Mouse (Mus musculus) lung, postnatal 0 days (tissue): ENCODE data around the gene Hist1h1e. TPM values are rescaled to one million over a fixed set of nuclear protein-coding genes. Genes with fewer than 3 reads are reported as not detected.
"Not testable (repeated sequence)": the region's sequence is repeated elsewhere in the genome, so short reads cannot be mapped to it uniquely, and the experiment has no call there.

Source experiments
- ATAC-seq: fragments of 200-750 bp; cut with Nextera tagmentation; 2 replicates; pipeline ENCODE4 v1.8.0; 2017; ENCODE audit warnings: moderate library complexity
- DNase-seq: peaks from one replicate; pipeline ENCODE4 v3.0.0-alpha.2; 2016; ENCODE audit warnings: low spot score
- H3K27ac ChIP-seq: fragments of 300-500 bp; sonication (generic); 2 replicates; pipeline ENCODE4 v1.5.1; 2014; ENCODE audit warnings: antibody characterized with exemption, mild to moderate bottlenecking, low read length, mixed read lengths
- H3K27me3 ChIP-seq: fragments of 300-500 bp; sonication (generic); replicated peaks from 2 replicates; pipeline ENCODE4 v1.6.1; 2014; ENCODE audit warnings: low read length, mixed read lengths; ENCODE audit not compliant: insufficient read depth
- H3K36me3 ChIP-seq: fragments of 300-500 bp; sonication (generic); 2 replicates; pipeline ENCODE4 v1.6.1; 2014; ENCODE audit warnings: low read length, mixed read lengths; ENCODE audit not compliant: insufficient read depth
- H3K4me1 ChIP-seq: fragments of 300-500 bp; sonication (generic); 2 replicates; pipeline ENCODE4 v1.6.1; 2014; ENCODE audit warnings: antibody characterized with exemption, low read depth, low read length, mixed read lengths; ENCODE audit not compliant: insufficient read depth
- H3K4me2 ChIP-seq: fragments of 300-500 bp; sonication (generic); replicated peaks from 2 replicates; pipeline ENCODE4 v1.6.1; 2014; ENCODE audit warnings: low read depth, mild to moderate bottlenecking, low read length, moderate library complexity, mixed read lengths
- H3K4me3 ChIP-seq: fragments of 300-500 bp; sonication (generic); 2 replicates; pipeline ENCODE4 v1.5.1; 2014; ENCODE audit warnings: low read depth, low read length
- H3K9ac ChIP-seq: fragments of 300-500 bp; sonication (generic); replicated peaks from 2 replicates; pipeline ENCODE4 v1.6.1; 2014; ENCODE audit warnings: low read depth, mild to moderate bottlenecking
- H3K9me3 ChIP-seq: fragments of 300-500 bp; sonication (generic); 2 replicates; pipeline ENCODE4 v1.6.1; 2016; ENCODE audit warnings: low read length, mixed read lengths
- CTCF ChIP-seq: IDR thresholded peaks from 2 replicates; pipeline ENCODE4 v1.5.1; 2016; ENCODE audit warnings: antibody characterized with exemption, mild to moderate bottlenecking
- EP300 ChIP-seq: IDR thresholded peaks from 2 replicates; pipeline ENCODE4 v1.6.1; 2016; ENCODE audit warnings: antibody characterized with exemption, mild to moderate bottlenecking, control low read depth
- WGBS: fragments of 180-500 bp; shearing (Covaris S2); extraction: QIAGEN DNeasy Blood & Tissue Kit; methylation state at CpG from one replicate; pipeline ENCODE4 v1.1.7; 2014; 5-methylcytosine and 5-hydroxymethylcytosine counted together
- polyA plus RNA-seq: library from polyadenylated mRNA; unstranded; fragments of >200 nt; fragmentation: Nextera tagmentation; extraction: Ambion mirVana; gene quantifications from 2 replicates; pipeline ENCODE4 v1.2.1, GENCODE M21; 2015

Gene Hist1h1e
- polyA plus RNA-seq, 1 experiment from 2014 or later: 7.8 TPM

DNA sequence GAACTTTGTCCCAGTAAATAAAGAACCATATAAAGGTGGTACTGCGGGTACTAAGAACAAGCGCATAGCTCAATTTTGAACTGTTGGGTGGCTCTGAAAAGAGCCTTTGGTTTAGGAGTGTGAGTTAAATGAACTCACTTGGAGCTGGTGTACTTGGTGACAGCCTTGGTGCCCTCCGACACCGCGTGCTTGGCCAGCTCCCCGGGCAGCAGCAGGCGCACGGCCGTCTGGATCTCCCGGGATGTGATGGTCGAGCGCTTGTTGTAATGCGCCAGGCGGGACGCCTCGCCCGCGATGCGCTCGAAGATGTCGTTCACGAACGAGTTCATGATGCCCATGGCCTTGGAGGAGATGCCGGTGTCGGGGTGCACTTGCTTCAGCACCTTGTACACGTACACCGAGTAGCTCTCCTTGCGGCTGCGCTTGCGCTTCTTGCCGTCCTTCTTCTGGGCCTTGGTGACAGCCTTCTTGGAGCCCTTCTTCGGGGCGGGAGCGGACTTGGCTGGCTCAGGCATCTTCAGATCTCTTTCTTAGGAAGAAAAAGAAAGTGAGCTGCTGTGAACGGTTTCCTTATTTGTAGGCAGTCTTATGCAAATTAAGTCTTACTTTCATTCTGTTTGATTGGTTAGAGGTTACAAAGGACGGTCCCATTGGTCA lies 36.8 kb downstream of the Hist1h1e start:
- Histone ChIP-seq H3K4me3 (peak overlapping the region; percentile 52), H3K27ac (peak overlapping the region; percentile 97), H3K9ac (peak overlapping the region; percentile 58), H3K4me2 (peak overlapping the region; percentile 62)
- under 1% methylated on average over 22 of the region's 36 CpGs for WGBS
- peak; percentile 98 for DNase-seq
- H3K9me3 ChIP-seq, H3K4me1 ChIP-seq, H3K27me3 ChIP-seq, H3K36me3 ChIP-seq: not testable (repeated sequence)
- peak; percentile 86 for ATAC-seq
- peak; percentile 70 for TF ChIP-seq EP300

DNA sequence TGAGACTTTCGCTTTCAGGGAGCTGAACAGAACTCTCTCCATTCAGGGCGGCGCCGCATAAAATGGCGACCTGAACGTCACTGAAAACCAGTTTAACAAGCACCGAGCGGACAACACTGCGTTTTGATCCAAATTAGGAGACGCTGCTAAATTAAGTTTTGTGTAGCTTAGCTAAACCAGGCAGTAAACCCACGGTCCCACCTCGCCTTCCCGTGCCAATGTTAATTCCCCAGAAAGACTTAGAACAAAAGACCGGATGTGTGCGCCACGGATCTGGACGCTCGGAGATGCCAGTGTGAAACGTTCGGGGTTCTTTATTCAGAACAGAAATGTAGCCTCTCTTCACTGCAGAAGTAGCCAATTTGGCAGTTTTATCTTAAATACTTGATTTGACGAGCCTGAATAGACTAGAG lies 37.3 kb downstream of the Hist1h1e start:
- DNase-seq (peak; percentile 88), ATAC-seq (peak; percentile 29)
- Histone ChIP-seq H3K4me1 (peaks cover 10% of the 10 kb centered on the region), H3K27me3 (no peaks in the 10 kb centered on the region), H3K9me3 (no peaks in the 10 kb centered on the region), H3K9ac (peak overlapping the region; percentile 58), H3K27ac (peak overlapping the region; percentile 97), H3K4me3 (peak overlapping the region; percentile 52), H3K36me3 (no peaks in the 10 kb centered on the region), H3K4me2 (peak overlapping the region; percentile 62)
- TF ChIP-seq CTCF (no peak), EP300 (no peak)
- under 1% methylated on average over 21 of the region's 21 CpGs for WGBS

DNA sequence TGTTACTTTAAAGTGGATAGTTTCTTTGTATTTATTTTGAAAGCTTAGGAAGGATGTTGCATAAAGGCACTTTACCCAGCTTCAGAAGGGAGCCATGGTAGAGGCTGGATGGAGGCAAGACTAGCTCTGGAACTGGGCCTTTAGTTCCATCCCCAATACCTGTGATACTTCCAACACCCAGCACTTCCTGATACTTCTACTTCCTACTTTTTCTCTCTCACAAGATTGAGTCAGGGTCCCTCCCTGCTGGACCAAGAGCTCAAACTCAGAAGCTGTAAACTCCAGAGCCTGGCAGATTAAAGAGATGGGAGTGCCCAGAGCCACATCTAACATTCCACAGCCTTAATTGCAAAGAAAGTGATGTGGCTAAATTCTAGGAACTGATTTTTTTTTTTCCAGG lies 38.0 kb downstream of the Hist1h1e start:
- Histone ChIP-seq H3K36me3 (no peaks in the 10 kb centered on the region), H3K4me2 (peak overlapping the region; percentile 62), H3K4me3 (peak overlapping the region; percentile 52), H3K9ac (peak overlapping the region; percentile 58; the same call in 1 of the 2 replicates), H3K27ac (peak overlapping the region; percentile 97), H3K4me1 (peaks cover 10% of the 10 kb centered on the region), H3K9me3 (no peaks in the 10 kb centered on the region), H3K27me3 (no peaks in the 10 kb centered on the region)
- TF ChIP-seq CTCF (no peak), EP300 (no peak)
- no peak for ATAC-seq
- peak; percentile 59 for DNase-seq

DNA sequence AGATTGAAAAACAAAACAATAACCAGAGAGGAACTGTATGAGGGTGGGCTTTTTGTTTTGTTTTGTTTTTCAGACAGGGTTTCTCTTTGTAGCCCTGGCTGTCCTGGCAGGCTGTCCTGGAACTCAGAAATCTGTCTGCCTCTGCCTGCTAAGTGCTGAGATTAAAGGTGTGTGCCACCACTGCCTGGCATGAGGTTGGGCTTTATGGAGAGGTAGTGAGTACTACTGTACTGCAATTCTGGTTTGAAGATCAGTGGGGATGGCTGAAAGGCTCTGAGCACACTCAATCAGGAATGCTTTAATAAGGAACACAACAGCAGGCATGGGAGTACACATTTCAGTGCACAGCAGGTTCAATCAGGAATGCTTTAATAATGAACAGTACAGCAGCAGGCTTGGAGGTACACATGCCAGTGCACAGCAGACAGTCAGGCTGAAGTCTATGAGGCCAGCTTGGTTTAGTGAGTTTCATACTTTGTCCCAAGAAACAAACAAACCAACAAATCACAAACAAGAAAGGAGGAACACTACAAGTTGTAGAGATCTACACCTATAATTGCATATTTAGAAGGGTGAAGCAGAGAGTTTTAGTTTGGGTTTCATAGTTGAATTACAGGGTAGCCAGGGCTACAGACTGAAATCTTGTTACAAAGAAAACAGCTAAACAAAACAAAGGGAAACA lies 38.8 kb downstream of the Hist1h1e start:
- Histone ChIP-seq H3K27me3 (no peaks in the 10 kb centered on the region), H3K9ac (no peak overlapping the region), H3K27ac (no peak overlapping the region), H3K4me1 (peaks cover 10% of the 10 kb centered on the region), H3K36me3 (no peaks in the 10 kb centered on the region), H3K4me3 (no peak overlapping the region), H3K4me2 (no peak overlapping the region; the same call in 1 of the 2 replicates), H3K9me3 (no peaks in the 10 kb centered on the region)
- TF ChIP-seq EP300 (no peak), CTCF (no peak)
- ATAC-seq: no peak
- no peak for DNase-seq

DNA sequence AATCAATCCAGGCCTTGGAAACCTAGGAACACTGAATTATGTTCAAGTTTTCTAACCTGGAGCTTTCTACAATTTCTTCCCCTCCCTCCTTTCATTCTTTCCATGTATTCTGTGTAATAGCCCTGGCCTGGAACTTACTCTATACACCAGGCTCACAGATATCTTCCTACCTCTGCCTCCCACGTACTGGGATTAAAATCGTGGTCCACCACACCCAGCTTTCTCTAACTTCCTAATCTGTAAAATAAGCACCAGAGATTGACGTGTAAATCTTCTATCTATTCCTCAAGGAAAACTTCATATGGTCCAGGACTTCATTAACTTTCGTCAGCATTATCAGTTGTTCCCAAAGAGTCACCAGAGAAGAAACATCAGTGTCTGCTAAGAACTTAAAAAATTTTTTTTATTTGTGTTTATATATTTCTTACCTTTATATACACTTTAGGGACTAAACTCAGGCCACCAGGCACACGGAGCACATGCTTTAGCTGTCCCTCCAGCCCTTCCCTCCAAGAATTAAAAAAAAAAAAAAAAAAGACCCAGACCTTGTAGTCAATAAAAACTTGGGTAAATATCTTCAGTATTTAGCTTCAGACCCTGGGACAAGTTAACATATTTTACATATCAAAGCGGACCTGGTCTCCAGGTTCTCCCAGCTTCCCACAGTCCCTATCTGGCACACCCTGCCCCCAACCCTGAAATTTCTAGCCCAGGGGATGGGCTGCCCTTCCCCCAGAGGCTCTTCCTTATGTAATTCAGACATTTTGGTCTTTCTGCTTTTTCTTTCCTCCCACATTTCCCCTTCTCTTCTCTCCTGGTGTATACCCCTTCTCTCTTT lies 39.9 kb downstream of the Hist1h1e start:
- no peaks in the 10 kb centered on the region for H3K9me3 ChIP-seq
- 11% methylated on average over 6 of the region's 6 CpGs for WGBS
- TF ChIP-seq EP300: no peak
- TF ChIP-seq CTCF: no peak
- H3K27ac ChIP-seq: peak overlapping the region; percentile 71; the same call in 1 of the 2 replicates
- peak overlapping the region; percentile 52 for H3K9ac ChIP-seq
- H3K27me3 ChIP-seq: no peaks in the 10 kb centered on the region
- no peaks in the 10 kb centered on the region for H3K36me3 ChIP-seq
- no peak for ATAC-seq
- peak overlapping the region; percentile 38 for H3K4me3 ChIP-seq
- H3K4me1 ChIP-seq: peaks cover 10% of the 10 kb centered on the region
- peak overlapping the region; percentile 53 for H3K4me2 ChIP-seq
- DNase-seq: no peak
